Mouse (Mus musculus): ENCODE results near the gene Scnn1a. TPM values are rescaled to one million over a fixed set of nuclear protein-coding genes. Genes with fewer than 3 reads are reported as not detected.

The Scnn1a gene
- polyA plus RNA-seq, 1 experiment = 11.9 TPM

DNA sequence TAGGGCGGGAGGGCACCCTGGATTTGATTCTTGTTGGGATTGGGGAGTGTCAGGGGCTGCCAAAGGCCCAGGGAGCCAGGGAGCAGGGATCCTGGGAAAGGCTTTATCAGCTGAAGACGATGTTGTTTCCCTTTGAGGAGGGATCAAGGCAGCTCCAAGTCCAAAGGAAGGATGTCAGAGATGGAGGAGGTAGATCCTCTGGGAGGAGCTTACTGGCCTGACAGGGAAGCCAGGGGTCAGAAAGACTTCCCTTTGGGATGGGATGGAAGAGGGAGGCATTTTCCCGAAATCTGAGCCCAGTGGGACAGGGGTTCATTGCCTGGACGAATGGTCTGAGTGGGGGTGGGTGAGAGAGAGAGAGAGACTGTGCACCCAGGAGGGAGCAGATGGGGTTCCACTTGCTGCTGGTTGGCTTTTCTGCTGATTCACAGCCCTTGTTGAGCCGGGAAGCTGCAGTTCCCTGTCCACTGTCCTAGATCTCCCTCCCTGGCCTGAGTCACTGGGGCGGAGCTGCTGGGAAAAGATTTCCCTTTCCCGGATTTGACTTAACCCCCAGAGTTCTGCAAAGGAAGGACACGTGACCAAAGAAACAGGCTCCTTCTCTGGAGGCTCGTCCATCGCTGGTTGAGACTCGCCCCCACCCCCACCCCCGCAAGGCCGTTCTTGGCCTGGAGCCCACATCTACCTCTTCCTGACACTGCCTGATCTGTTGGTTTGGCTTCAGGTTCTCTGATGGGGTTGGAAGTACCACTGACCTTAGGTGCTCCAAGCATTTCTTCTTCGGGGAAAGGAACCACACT, 34.1 kb downstream of the Scnn1a start:
- peaks cover 43% of the 10 kb centered on the region for H3K4me1 ChIP-seq (ENCODE audit: control insufficient read depth, insufficient read depth, insufficient read length, low read length)
- 15% methylated on average over 14 of the region's 14 CpGs for WGBS

GRCm38 (mm10) chr6:125355197-125355741, 34.8 kb downstream of the Scnn1a start:
- Histone ChIP-seq H3K4me1 (ENCODE audit: control insufficient read depth, insufficient read depth, insufficient read length, low read length) (peaks cover 43% of the 10 kb centered on the region), H3K36me3 (ENCODE audit: control insufficient read depth, insufficient read depth, low read length) (peaks cover 40% of the 10 kb centered on the region), H3K27me3 (ENCODE audit: control insufficient read depth, insufficient read depth, low read length) (no peaks in the 10 kb centered on the region), H3K27ac (ENCODE audit: insufficient read depth, low read depth, low read length) (peak overlapping the region; percentile 49), H3K4me3 (ENCODE audit: low read depth, low read length) (peak overlapping the region; percentile 39)
- 4% methylated on average over 10 of the region's 10 CpGs for WGBS
- TF ChIP-seq POLR2A (IDR thresholded peaks at IDR 0.05; ENCODE audit: low read depth, low read length) (no peak), CTCF (IDR thresholded peaks at IDR 0.05; ENCODE audit: extremely low read depth, insufficient read length, insufficient replicate concordance, low read depth, low read length) (no peak)

More for the DNA sequence above, 34.1 kb downstream of the Scnn1a start:
- no peaks in the 10 kb centered on the region for H3K27me3 ChIP-seq (ENCODE audit: control insufficient read depth, insufficient read depth, low read length)
- H3K4me3 ChIP-seq (ENCODE audit: low read depth, low read length) = peak overlapping the region; percentile 39
- H3K36me3 ChIP-seq (ENCODE audit: control insufficient read depth, insufficient read depth, low read length) = peaks cover 33% of the 10 kb centered on the region
- peak overlapping the region; percentile 87 for H3K27ac ChIP-seq (ENCODE audit: insufficient read depth, low read depth, low read length)
- no peak; the same call in 1 of the 2 replicates for TF ChIP-seq POLR2A (IDR thresholded peaks at IDR 0.05; ENCODE audit: low read depth, low read length)
- no peak for TF ChIP-seq CTCF (IDR thresholded peaks at IDR 0.05; ENCODE audit: extremely low read depth, insufficient read length, insufficient replicate concordance, low read depth, low read length)

DNA sequence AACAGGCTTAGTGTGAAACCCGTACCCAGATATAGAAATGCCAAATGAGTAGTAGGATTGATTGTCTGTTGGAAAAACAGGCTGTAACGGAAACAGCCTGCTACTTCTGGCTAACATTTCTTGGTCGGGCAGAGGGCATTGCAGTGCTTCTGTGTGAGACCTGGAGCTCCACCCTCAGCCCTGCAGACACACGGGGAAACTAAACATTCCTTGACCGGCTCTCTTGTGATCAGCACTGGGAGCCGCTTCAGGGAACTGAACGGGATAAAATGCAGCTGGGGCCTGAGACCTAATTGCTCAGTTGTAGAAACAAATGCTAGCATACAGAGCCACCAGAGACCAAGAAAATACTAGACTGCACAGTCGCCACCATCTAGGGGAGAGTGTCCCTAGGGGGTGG, 35.8 kb downstream of the Scnn1a start:
- H3K36me3 ChIP-seq (ENCODE audit: control insufficient read depth, insufficient read depth, low read length) = peaks cover 50% of the 10 kb centered on the region
- peaks cover 42% of the 10 kb centered on the region for H3K4me1 ChIP-seq (ENCODE audit: control insufficient read depth, insufficient read depth, insufficient read length, low read length)
- no peak overlapping the region for H3K4me3 ChIP-seq (ENCODE audit: low read depth, low read length)
- no peak overlapping the region for H3K27ac ChIP-seq (ENCODE audit: insufficient read depth, low read depth, low read length)
- TF ChIP-seq CTCF (IDR thresholded peaks at IDR 0.05; ENCODE audit: extremely low read depth, insufficient read length, insufficient replicate concordance, low read depth, low read length) (no peak), POLR2A (IDR thresholded peaks at IDR 0.05; ENCODE audit: low read depth, low read length) (no peak)
- no peaks in the 10 kb centered on the region for H3K27me3 ChIP-seq (ENCODE audit: control insufficient read depth, insufficient read depth, low read length)
- WGBS = 34% methylated on average over 8 of the region's 8 CpGs

- Histone ChIP-seq H3K27ac (ENCODE audit: insufficient read depth, low read depth, low read length) (no peak overlapping the region), H3K36me3 (ENCODE audit: control insufficient read depth, insufficient read depth, low read length) (peaks cover 61% of the 10 kb centered on the region), H3K4me3 (ENCODE audit: low read depth, low read length) (no peak overlapping the region), H3K4me1 (ENCODE audit: control insufficient read depth, insufficient read depth, insufficient read length, low read length) (peaks cover 39% of the 10 kb centered on the region), H3K27me3 (ENCODE audit: control insufficient read depth, insufficient read depth, low read length) (no peaks in the 10 kb centered on the region)
- 89% methylated on average over 15 of the region's 15 CpGs for WGBS
- no peak for TF ChIP-seq POLR2A (IDR thresholded peaks at IDR 0.05; ENCODE audit: low read depth, low read length)
- no peak for TF ChIP-seq CTCF (IDR thresholded peaks at IDR 0.05; ENCODE audit: extremely low read depth, insufficient read length, insufficient replicate concordance, low read depth, low read length)
Observed at GRCm38 (mm10) chr6:125357334-125357733, 36.9 kb downstream of the Scnn1a start.

- 63% methylated on average over 9 of the region's 9 CpGs for WGBS
- H3K27ac ChIP-seq (ENCODE audit: insufficient read depth, low read depth, low read length) = no peak overlapping the region
- no peaks in the 10 kb centered on the region for H3K27me3 ChIP-seq (ENCODE audit: control insufficient read depth, insufficient read depth, low read length)
- peaks cover 66% of the 10 kb centered on the region for H3K36me3 ChIP-seq (ENCODE audit: control insufficient read depth, insufficient read depth, low read length)
- TF ChIP-seq POLR2A (IDR thresholded peaks at IDR 0.05; ENCODE audit: low read depth, low read length) = no peak
- peak; percentile 24; the same call in 1 of the 2 replicates for TF ChIP-seq CTCF (IDR thresholded peaks at IDR 0.05; ENCODE audit: extremely low read depth, insufficient read length, insufficient replicate concordance, low read depth, low read length)
- peaks cover 30% of the 10 kb centered on the region for H3K4me1 ChIP-seq (ENCODE audit: control insufficient read depth, insufficient read depth, insufficient read length, low read length)
- no peak overlapping the region for H3K4me3 ChIP-seq (ENCODE audit: low read depth, low read length)
Observed at GRCm38 (mm10) chr6:125359999-125360398, 39.5 kb downstream of the Scnn1a start.

- Histone ChIP-seq H3K27me3 (ENCODE audit: control insufficient read depth, insufficient read depth, low read length) (no peaks in the 10 kb centered on the region), H3K27ac (ENCODE audit: insufficient read depth, low read depth, low read length) (no peak overlapping the region), H3K4me3 (ENCODE audit: low read depth, low read length) (no peak overlapping the region), H3K36me3 (ENCODE audit: control insufficient read depth, insufficient read depth, low read length) (peaks cover 66% of the 10 kb centered on the region), H3K4me1 (ENCODE audit: control insufficient read depth, insufficient read depth, insufficient read length, low read length) (peaks cover 22% of the 10 kb centered on the region)
- WGBS = 92% methylated on average over 9 of the region's 9 CpGs
- TF ChIP-seq POLR2A (IDR thresholded peaks at IDR 0.05; ENCODE audit: low read depth, low read length) (no peak), CTCF (IDR thresholded peaks at IDR 0.05; ENCODE audit: extremely low read depth, insufficient read length, insufficient replicate concordance, low read depth, low read length) (no peak)
Observed at GRCm38 (mm10) chr6:125360846-125361245, 40.4 kb downstream of the Scnn1a start.

All from small intestine, adult 2 months (tissue).